In genomic region chr1:51290634-51291033, GRCm38 (mm10) we compare ENCODE assay signal across 8 mouse cellular contexts. TPM values are rescaled to one million over a fixed set of nuclear protein-coding genes. Genes with fewer than 3 reads are reported as not detected.
DNase-seq lines count a peak whose midpoint lies in the region; ATAC-seq lines count a peak whose summit lies in the region.

No protein-coding gene starts in this region.

- H3K4me3 ChIP-seq in kidney, embryonic 14.5 days (ENCODE audit: low read length) = peak overlapping the region; percentile 26; the same call in 1 of the 2 replicates

- DNase-seq in cerebellum, postnatal 14 days = peak; percentile 78 to 81
- DNase-seq in cerebellum, adult 9-11 months = no peak
- DNase-seq in urinary bladder, postnatal 14 days (ENCODE audit: low spot score) = peak; percentile 36
- DNase-seq in urinary bladder, postnatal 25 days (ENCODE audit: low spot score) = no peak
- peak; percentile 69 to 71 for DNase-seq in lung, postnatal 4 days
- DNase-seq in spleen, adult 12 weeks (ENCODE audit: low spot score) = no peak
- no peak for DNase-seq in thymus, postnatal 10 days (ENCODE audit: low spot score in 2 of 2)

- ATAC-seq in kidney, embryonic 14.5 days (ENCODE audit: low FRiP score, low TSS enrichment) = no peak

- H3K27ac ChIP-seq in kidney, embryonic 14.5 days (ENCODE audit: low read depth, low read length) = no peak overlapping the region

- no peaks in the 10 kb centered on the region for H3K36me3 ChIP-seq in kidney, embryonic 14.5 days (ENCODE audit: control insufficient read depth, insufficient read depth, low read length)

- H3K9me3 ChIP-seq in kidney, embryonic 14.5 days (ENCODE audit: control insufficient read depth, low read length) = no peaks in the 10 kb centered on the region

- peak overlapping the region; percentile 26 for H3K4me2 ChIP-seq in kidney, embryonic 14.5 days (replicated peaks; ENCODE audit: low read depth, low read length)

- no peak overlapping the region for H3K9ac ChIP-seq in kidney, embryonic 14.5 days (ENCODE audit: low read depth, low read length)

- WGBS in kidney, embryonic 14.5 days = 55% methylated on average over 4 of the region's 4 CpGs

- no peaks in the 10 kb centered on the region for H3K27me3 ChIP-seq in kidney, embryonic 14.5 days (ENCODE audit: control insufficient read depth, insufficient read depth, low read length)

- peaks cover 14% of the 10 kb centered on the region for H3K4me1 ChIP-seq in kidney, embryonic 14.5 days (ENCODE audit: control insufficient read depth, insufficient read depth, low read length)

RNA-seq across cellular contexts. Expression of gene Cavin2, which starts 1.7 kb away (rescaled TPM):
- polyA plus RNA-seq in kidney, embryonic 14.5 days (2014; fragmentation: Nextera tagmentation; extraction: Ambion mirVana) = 14.9 and 20.8 TPM in 2 replicates

Comparison
In these comparisons a context has a peak if more than half of its experiments do, and no peak if none do; other contexts are left out.
1. DNase-seq: peak in cerebellum, postnatal 14 days (2 of 2), urinary bladder, postnatal 14 days (single experiment) and lung, postnatal 4 days (2 of 2); none in cerebellum, adult 9-11 months (single experiment), urinary bladder, postnatal 25 days (single experiment), spleen, adult 12 weeks (single experiment) and thymus, postnatal 10 days (0 of 2).